Mouse (Mus musculus): ENCODE measurements around the gene Agbl4.

DNA sequence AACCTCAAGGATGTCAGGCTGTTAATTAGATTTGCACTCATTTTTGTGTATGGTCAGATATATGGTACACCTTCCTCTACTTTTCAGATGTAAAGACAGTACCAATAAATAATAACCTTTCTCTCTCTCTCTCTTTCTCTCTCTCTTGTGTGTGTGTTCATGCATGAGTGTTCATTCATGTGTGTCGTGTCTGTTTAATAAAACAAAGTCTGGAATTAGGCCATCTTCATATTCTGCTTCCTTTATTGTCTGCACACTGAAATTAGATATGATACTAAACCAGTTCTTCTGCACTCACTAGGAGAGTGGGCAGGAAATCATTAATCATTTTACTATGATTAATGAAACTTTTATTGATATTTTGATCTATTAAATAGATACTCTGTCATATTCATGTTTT lies 276.7 kb downstream of the Agbl4 start:
- no peak for TF ChIP-seq CTCF (IDR thresholded peaks at IDR 0.05; ENCODE audit: borderline replicate concordance, extremely low read depth, insufficient read depth, insufficient read length)
- TF ChIP-seq POLR2A (IDR thresholded peaks at IDR 0.05; ENCODE audit: borderline replicate concordance, extremely low read depth, insufficient read depth, insufficient read length, poor library complexity, severe bottlenecking): no peak
